11 mouse cellular contexts compared by ENCODE assay signal in the genomic region with DNA sequence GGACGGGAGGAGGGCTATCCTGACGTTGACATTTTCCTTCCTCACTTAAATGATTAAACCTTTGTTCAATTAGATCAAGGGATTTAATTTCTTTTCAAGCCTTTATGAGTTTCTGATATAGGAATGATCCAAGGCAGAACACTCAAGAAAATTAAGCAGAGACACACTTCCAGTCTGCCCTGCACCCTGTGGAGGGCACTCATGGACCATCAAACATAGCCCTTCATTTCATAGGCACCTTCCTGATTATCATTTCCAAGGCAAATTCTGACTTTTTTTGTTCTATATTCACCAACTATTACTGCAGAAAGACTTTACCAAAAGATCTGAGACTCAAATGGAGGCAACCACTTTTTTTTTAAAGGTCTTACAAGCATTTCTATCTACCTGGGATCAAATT.
DNase-seq lines count a peak whose midpoint lies in the region; ATAC-seq and TF ChIP-seq lines count a peak whose summit lies in the region.
"Had no signal": no experiment of that assay in that cellular context is flagged by ENCODE, and none has a peak within 500 bp of the region (broad histone marks: within the 10 kb centered on the region; RNA-seq: fewer than 3 reads in every experiment).

No protein-coding gene starts in this region.

- 77% methylated on average over 2 of the region's 2 CpGs for WGBS in forebrain, postnatal 0 days
- WGBS in forebrain, embryonic 12.5 days, result 75% methylated on average over 2 of the region's 2 CpGs
- WGBS in kidney, embryonic 15.5 days, result 65% methylated on average over 2 of the region's 2 CpGs

- peak; percentile 58 for TF ChIP-seq CTCF in forebrain, postnatal 0 days (IDR thresholded peaks at IDR 0.05; ENCODE audit: low read depth)

- no peak overlapping the region for H3K4me2 ChIP-seq in forebrain, postnatal 0 days (ENCODE audit: low read depth)
- no peak overlapping the region for H3K4me2 ChIP-seq in forebrain, embryonic 12.5 days
- no peak overlapping the region for H3K4me2 ChIP-seq in kidney, embryonic 15.5 days
- H3K4me2 ChIP-seq: limb, embryonic 12.5 days; lung, embryonic 15.5 days had no signal

- H3K27ac ChIP-seq in forebrain, postnatal 0 days (ENCODE audit: low read depth, low read length), result no peak overlapping the region
- no peak overlapping the region for H3K27ac ChIP-seq in forebrain, embryonic 12.5 days
- H3K27ac ChIP-seq in kidney, embryonic 15.5 days, result no peak overlapping the region
- H3K27ac ChIP-seq: limb, embryonic 12.5 days; lung, embryonic 15.5 days had no signal

- H3K4me3 ChIP-seq in forebrain, postnatal 0 days (ENCODE audit: low read depth, low read length), result no peak overlapping the region
- no peak overlapping the region for H3K4me3 ChIP-seq in forebrain, embryonic 12.5 days (replicated peaks)
- no peak overlapping the region for H3K4me3 ChIP-seq in kidney, embryonic 15.5 days (replicated peaks)
- H3K4me3 ChIP-seq: limb, embryonic 12.5 days; lung, embryonic 15.5 days had no signal

- no peaks in the 10 kb centered on the region for H3K9me3 ChIP-seq in forebrain, postnatal 0 days (ENCODE audit: low read length)
- no peaks in the 10 kb centered on the region for H3K9me3 ChIP-seq in forebrain, embryonic 12.5 days
- no peaks in the 10 kb centered on the region for H3K9me3 ChIP-seq in kidney, embryonic 15.5 days (replicated peaks)
- H3K9me3 ChIP-seq: limb, embryonic 12.5 days; lung, embryonic 15.5 days had no signal

- DNase-seq in forebrain, postnatal 0 days, result peak; percentile 61
- peak; percentile 16 to 32 for DNase-seq in left cerebral cortex, postnatal 14 days (ENCODE audit: low spot score in 2 of 2)
- DNase-seq in left cerebral cortex, adult 11 months (ENCODE audit: low spot score), result no peak
- DNase-seq in cerebellum, postnatal 14 days, result peak; percentile 70 to 74
- DNase-seq in right cerebral cortex, postnatal 25 days, result peak; percentile 4
- DNase-seq in thymus, postnatal 10 days (ENCODE audit: low spot score in 2 of 2), result no peak
- DNase-seq: gastrocnemius, postnatal 14 days had no signal

- H3K4me1 ChIP-seq in forebrain, postnatal 0 days (ENCODE audit: insufficient read depth), result no peaks in the 10 kb centered on the region
- peaks cover 2% of the 10 kb centered on the region; the same call in 1 of the 2 replicates for H3K4me1 ChIP-seq in forebrain, embryonic 12.5 days
- H3K4me1 ChIP-seq in kidney, embryonic 15.5 days, result no peaks in the 10 kb centered on the region
- H3K4me1 ChIP-seq: lung, embryonic 15.5 days had no signal

- peak; percentile 55; the same call in 1 of the 2 replicates for ATAC-seq in forebrain, postnatal 0 days
- no peak for ATAC-seq in forebrain, embryonic 12.5 days (ENCODE audit: low FRiP score)
- no peak for ATAC-seq in kidney, embryonic 15.5 days (replicated peaks; ENCODE audit: low FRiP score)

- H3K9ac ChIP-seq in forebrain, postnatal 0 days, result no peak overlapping the region
- no peak overlapping the region for H3K9ac ChIP-seq in forebrain, embryonic 12.5 days
- H3K9ac ChIP-seq in kidney, embryonic 15.5 days, result no peak overlapping the region
- H3K9ac ChIP-seq: limb, embryonic 12.5 days; lung, embryonic 15.5 days had no signal

- H3K36me3 ChIP-seq in forebrain, postnatal 0 days (ENCODE audit: insufficient read depth), result no peaks in the 10 kb centered on the region
- no peaks in the 10 kb centered on the region for H3K36me3 ChIP-seq in forebrain, embryonic 12.5 days (replicated peaks)
- H3K36me3 ChIP-seq in kidney, embryonic 15.5 days, result no peaks in the 10 kb centered on the region
- H3K36me3 ChIP-seq: limb, embryonic 12.5 days; lung, embryonic 15.5 days had no signal

- H3K27me3 ChIP-seq in forebrain, postnatal 0 days (ENCODE audit: insufficient read depth, low read length), result no peaks in the 10 kb centered on the region
- H3K27me3 ChIP-seq in forebrain, embryonic 12.5 days, result no peaks in the 10 kb centered on the region
- H3K27me3 ChIP-seq in kidney, embryonic 15.5 days, result no peaks in the 10 kb centered on the region
- H3K27me3 ChIP-seq: limb, embryonic 12.5 days; lung, embryonic 15.5 days had no signal

- intact Hi-C loops in left cerebral cortex, postnatal 14 days (cut with DNase I), result no loop called here

Comparison
In these comparisons a context has a peak if more than half of its experiments do, and no peak if none do; other contexts are left out.
1. DNase-seq: peak in forebrain, postnatal 0 days (single experiment), left cerebral cortex, postnatal 14 days (2 of 2), cerebellum, postnatal 14 days (2 of 2) and right cerebral cortex, postnatal 25 days (single experiment); none in left cerebral cortex, adult 11 months (single experiment) and thymus, postnatal 10 days (0 of 2).